Mouse (Mus musculus): ENCODE results near the gene Eif2ak1. TPM values are rescaled to one million over a fixed set of nuclear protein-coding genes. Genes with fewer than 3 reads are reported as not detected.

The Eif2ak1 gene
- polyA plus RNA-seq (2014; fragmentation: Illumina TruSeq; extraction: RNeasy Lipid Tissue Mini Kit (QIAGEN cat#74804); ENCODE audit: low replicate concordance): 62.4 TPM

DNA sequence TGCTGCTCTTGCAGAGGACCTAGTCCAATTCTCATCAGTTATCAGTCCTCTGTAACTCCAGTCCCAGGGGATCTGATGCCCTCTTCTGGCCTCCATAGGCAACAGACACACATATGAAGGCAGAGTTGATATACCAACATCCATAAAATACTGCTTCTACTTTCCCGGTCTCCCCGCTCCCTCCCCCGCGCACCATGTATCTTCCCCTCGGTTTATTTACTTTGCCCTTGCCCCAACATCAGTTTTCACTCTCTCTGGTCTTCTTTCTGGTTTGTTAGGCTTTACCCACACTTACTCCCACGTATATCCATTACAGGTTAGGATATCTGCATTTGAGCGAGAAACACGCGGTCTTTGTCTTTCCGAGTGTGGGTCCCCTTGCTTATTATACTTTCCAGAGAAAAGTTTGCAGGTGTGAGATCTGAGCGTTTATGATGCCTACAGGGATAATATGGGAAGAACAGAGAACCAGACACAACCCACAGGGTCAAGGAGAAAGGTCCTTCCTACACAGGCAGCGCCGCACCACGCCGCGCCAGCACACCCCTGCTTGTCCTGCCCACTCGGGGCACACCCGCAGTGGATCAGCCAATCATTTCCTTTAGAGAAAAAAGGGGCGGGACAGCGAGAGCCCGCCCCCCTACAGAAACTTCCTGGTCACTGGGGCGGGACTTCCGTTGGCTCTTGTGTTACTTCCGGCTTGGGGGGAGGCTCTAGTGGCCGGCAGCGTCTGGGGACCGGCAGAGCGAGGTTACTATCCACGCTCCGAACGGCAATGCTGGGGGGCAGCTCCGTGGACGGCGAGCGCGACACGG lies at the start of gene Eif2ak1:
Eif2ak1 (plus strand) TSS at position 673 of the 815 bp plus-strand sequence.

DNA sequence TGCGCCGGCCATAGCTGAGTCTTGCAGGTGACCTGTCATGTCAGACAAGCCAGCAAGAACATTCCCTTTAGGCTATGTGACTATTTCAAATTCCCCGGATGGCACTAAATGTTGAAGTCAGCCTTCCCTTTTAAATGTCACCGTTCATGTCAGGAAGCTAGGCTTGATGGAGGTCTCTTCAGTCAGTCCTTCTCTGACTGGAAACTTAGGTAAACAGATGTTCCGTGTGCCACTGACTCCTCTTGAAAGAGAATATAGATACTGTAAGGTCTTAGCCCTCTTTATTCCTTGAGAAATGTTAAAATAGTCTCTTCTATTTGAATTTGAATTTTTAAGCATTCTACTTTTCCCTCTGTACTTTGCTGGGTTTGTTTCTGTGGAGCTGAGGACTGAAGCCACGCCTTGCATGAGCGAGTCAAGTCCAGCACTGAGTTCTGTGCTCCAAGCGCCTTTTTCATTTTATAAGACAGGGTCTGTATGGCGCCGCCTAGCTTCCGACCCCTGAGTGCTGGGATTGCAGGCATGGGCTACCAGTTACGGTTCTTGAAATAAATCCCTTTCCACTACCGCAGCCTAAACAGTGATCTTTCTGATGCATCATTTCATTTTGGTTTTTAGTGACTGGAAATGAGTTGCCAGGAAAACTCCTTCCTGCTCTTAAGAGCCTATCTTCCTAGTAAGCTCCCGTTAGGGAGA lies 80.2 kb downstream of the Eif2ak1 start, which contains the start of gene Ankrd61:
Ankrd61 (minus strand) TSS at position 51 of the 696 bp plus-strand sequence.

DNA sequence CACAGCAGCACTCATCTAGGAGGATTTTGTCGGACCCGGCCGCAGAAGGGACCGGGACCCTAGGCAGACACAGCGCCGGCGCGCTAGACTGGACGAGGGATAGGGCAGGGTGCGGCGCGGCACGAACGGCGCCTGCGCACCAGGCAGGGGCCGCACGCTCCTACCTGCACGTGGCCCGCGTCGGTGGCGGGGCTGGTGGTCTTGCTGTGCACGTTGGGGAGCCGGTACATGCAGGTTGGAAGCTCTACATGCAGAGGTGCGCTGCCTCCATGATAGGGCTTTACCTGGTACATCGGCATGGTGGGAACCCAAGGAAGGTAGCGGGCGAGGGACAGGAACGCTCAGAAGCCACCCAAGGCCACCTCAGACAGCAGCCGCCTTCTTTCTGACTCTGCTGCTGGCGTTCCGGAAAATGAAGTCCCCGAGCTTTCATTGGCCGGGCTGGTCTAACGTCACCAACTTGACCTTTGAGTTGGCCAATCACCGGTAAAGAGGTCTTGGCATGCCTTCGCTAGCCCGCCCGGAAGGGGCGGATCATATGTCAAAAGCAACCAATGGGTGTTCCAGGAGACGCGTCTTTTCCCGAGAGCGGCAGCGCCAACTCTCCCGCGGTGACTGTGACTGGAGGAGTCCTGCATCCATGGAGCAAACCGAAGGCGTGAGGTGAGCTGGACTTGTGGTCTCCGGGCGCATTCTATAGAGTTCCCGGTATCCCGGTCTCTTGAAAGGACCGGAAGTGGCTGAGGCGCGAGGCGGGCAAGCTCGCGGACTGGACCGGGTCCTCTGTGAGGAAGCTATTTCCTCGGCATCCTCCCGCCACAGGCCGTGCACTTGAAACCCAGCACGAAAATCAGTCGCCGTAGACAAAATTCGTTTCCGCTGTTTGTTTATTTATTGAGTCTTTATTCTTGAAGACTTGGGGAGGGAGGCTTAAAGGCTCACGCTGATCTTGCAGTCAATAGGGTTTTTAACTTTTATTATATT lies 92.1 kb downstream of the Eif2ak1 start, which contains the start of the genes Aimp2 and Pms2:
Aimp2 (minus strand) TSS at position 431 of the 984 bp plus-strand sequence.
Pms2 (plus strand) TSS at position 548 of the 984 bp plus-strand sequence.

DNA sequence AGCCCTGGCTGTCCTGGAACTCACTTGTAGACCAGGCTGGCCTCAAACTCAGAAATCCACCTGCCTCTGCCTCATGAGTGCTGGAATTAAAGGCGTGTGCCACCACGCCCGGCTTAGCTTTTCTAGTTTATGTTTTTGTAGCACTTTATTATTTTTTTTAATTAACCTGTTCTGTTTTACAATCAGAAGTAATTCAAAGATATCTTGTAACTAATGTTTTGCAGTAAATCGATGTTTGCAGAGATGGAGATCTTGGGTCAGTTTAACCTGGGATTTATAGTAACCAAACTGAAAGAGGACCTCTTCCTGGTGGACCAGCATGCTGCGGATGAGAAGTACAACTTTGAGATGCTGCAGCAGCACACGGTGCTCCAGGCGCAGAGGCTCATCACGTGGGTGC lies 110.3 kb downstream of the Eif2ak1 start, which contains the start of gene Gm42421:
Gm42421 (plus strand) TSS at position 301 of the 400 bp plus-strand sequence.

DNA sequence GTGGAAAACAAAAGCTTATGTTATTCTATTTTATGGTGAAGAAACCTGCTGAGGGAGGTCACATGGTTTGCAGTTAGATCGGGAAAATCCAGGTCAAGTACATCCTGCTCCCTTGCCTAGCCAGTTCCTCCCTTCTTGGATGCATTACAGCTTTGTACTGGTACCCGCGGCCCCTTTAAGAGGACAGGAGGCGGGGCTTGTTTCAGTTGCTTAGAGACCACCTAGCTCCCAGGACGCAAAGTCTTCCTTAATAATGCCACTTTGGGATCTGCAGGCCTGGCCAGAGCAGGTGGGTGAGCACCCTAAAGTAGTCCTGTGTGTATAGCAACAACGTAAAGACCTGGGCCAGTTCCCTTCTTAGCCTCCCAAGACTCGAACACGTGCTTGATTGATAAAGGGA lies 115.2 kb downstream of the Eif2ak1 start, which contains the start of gene Rsph10b:
Rsph10b (plus strand) TSS at position 205 of the 400 bp plus-strand sequence.

Other genes starting within 250 kb of the Eif2ak1 start
- 13.5 TPM for gene Cyth3, start 195.3 kb upstream of the Eif2ak1 start, polyA plus RNA-seq (2014; fragmentation: Illumina TruSeq; extraction: RNeasy Lipid Tissue Mini Kit (QIAGEN cat#74804); ENCODE audit: low replicate concordance)
- 13.9 TPM for gene Usp42, start 85.5 kb upstream of the Eif2ak1 start, polyA plus RNA-seq (2014; fragmentation: Illumina TruSeq; extraction: RNeasy Lipid Tissue Mini Kit (QIAGEN cat#74804); ENCODE audit: low replicate concordance)
- not detected for gene Ankrd61, start 79.9 kb downstream of the Eif2ak1 start, polyA plus RNA-seq (2014; fragmentation: Illumina TruSeq; extraction: RNeasy Lipid Tissue Mini Kit (QIAGEN cat#74804); ENCODE audit: low replicate concordance)
- 3.3 TPM for gene Aimp2, start 92.1 kb downstream of the Eif2ak1 start, polyA plus RNA-seq (2014; fragmentation: Illumina TruSeq; extraction: RNeasy Lipid Tissue Mini Kit (QIAGEN cat#74804); ENCODE audit: low replicate concordance)
- 6.9 TPM for gene Pms2, start 92.2 kb downstream of the Eif2ak1 start, polyA plus RNA-seq (2014; fragmentation: Illumina TruSeq; extraction: RNeasy Lipid Tissue Mini Kit (QIAGEN cat#74804); ENCODE audit: low replicate concordance)
- gene Gm42421, start 110.4 kb downstream of the Eif2ak1 start, polyA plus RNA-seq (2014; fragmentation: Illumina TruSeq; extraction: RNeasy Lipid Tissue Mini Kit (QIAGEN cat#74804); ENCODE audit: low replicate concordance): 1.4 TPM
- not detected for gene Rsph10b, start 115.2 kb downstream of the Eif2ak1 start, polyA plus RNA-seq (2014; fragmentation: Illumina TruSeq; extraction: RNeasy Lipid Tissue Mini Kit (QIAGEN cat#74804); ENCODE audit: low replicate concordance)
- 156 TPM for gene Ccz1, start 197.1 kb downstream of the Eif2ak1 start, polyA plus RNA-seq (2014; fragmentation: Illumina TruSeq; extraction: RNeasy Lipid Tissue Mini Kit (QIAGEN cat#74804); ENCODE audit: low replicate concordance)
- 4.7 TPM for gene Ocm, start 208.9 kb downstream of the Eif2ak1 start, polyA plus RNA-seq (2014; fragmentation: Illumina TruSeq; extraction: RNeasy Lipid Tissue Mini Kit (QIAGEN cat#74804); ENCODE audit: low replicate concordance)

All from small intestine, adult 10 weeks (tissue).